Mouse (Mus musculus): ENCODE data around the gene Rftn1. TPM values are rescaled to one million over a fixed set of nuclear protein-coding genes. Genes with fewer than 3 reads are reported as not detected.
A peak's percentile ranks its signal among the peaks of the same experiment; 100 is the strongest.

Gene Rftn1
- total and polyA plus RNA-seq, 2 experiments from 2014 or later = 36.5 to 54.8 TPM

DNA sequence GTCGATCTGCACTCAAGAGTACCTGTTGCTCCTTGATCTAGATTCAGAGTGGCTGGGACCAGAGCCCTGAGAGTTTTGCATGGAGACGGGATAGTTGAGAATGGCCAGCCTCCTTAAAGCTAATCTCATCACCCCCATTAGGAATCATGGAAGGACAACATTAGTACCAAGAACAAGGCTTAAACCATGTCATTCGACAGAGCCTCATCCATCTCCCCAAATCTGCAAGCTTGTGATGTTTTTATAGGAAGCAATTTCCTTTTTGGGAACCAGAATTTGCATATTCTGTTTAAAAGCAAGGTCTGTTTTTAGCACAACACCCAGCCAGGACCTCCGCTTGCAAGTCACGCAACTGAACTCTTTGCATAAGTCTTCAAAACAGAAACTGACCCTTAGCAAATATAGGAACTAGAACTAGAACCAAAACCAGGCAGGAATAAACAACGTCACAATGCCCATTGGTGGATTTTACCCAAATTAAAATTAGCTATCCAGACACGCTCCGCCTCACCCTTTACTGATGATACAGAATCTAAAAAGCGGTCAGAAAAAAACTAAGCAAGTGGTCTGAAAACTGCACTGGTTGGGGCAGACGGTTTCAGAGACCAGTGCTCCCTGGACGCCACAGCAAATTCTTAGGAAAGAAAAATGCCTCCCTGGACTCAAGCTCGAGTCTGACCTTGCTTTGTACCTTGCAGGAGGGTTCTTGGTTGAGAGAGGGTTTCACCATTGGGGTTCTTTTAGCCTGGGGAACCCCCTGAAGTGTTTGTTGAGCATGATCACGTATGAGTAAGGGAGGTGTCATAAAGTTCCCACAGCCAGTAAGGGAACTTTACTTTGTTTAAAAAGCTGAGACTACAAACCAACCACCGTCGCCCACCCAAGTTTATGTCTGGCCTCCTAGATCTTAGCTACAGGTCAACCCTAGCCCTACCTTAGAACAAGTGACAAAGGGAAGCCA is 33.0 kb downstream of the Rftn1 start:
- no peak for ATAC-seq (ENCODE audit: insufficient read depth, low read depth)
- no peak overlapping the region for H3K9ac ChIP-seq (replicated peaks; ENCODE audit: low read depth, low read length)
- no peaks in the 10 kb centered on the region for H3K9me3 ChIP-seq (replicated peaks; ENCODE audit: control insufficient read depth, low read length)
- no peak for TF ChIP-seq EP300 (IDR thresholded peaks at IDR 0.05; ENCODE audit: low read depth)
- TF ChIP-seq CTCF (IDR thresholded peaks at IDR 0.05; ENCODE audit: low read depth) = no peak
- H3K27ac ChIP-seq (ENCODE audit: low read depth) = no peak overlapping the region
- no peaks in the 10 kb centered on the region for H3K27me3 ChIP-seq (ENCODE audit: control insufficient read depth, insufficient read depth, low read length)
- no peak overlapping the region for H3K4me2 ChIP-seq (ENCODE audit: low read depth, low read length)
- no peaks in the 10 kb centered on the region for H3K4me1 ChIP-seq (ENCODE audit: control insufficient read depth, insufficient read depth)
- H3K36me3 ChIP-seq (replicated peaks; ENCODE audit: control insufficient read depth, insufficient read depth, low read length) = 0 out of 2 replicates have a peak, but pooled peaks cover 18% of the 10 kb centered on the region
- H3K4me3 ChIP-seq (ENCODE audit: low read depth, low read length) = no peak overlapping the region
- WGBS = 90% methylated on average over 15 of the region's 15 CpGs
- no peak for DNase-seq (ENCODE audit: low spot score)

DNA sequence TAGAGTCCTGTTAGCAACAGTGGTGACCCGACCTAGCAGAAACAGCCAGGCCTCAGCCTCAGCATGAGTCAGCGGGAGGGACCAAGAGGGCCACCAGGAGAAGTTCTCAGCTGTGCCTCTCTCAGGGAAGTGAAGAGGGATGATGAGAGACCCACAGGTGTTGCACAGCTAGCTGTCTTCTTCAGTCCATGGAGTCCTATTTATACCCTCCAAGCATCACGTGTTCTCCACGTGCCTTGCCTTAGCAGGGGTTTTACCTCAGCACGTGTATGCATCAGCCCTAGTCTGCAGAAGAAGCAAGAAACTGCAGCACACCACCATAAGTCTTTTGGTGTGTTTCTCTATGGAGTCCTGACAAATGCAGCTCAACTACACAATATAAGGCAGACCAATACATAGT is 38.4 kb downstream of the Rftn1 start:
- no peaks in the 10 kb centered on the region for H3K9me3 ChIP-seq (replicated peaks; ENCODE audit: control insufficient read depth, low read length)
- no peak overlapping the region for H3K4me2 ChIP-seq (ENCODE audit: low read depth, low read length)
- no peak for TF ChIP-seq CTCF (IDR thresholded peaks at IDR 0.05; ENCODE audit: low read depth)
- TF ChIP-seq EP300 (IDR thresholded peaks at IDR 0.05; ENCODE audit: low read depth) = no peak
- no peak overlapping the region for H3K4me3 ChIP-seq (ENCODE audit: low read depth, low read length)
- H3K27ac ChIP-seq (ENCODE audit: low read depth) = no peak overlapping the region
- no peaks in the 10 kb centered on the region for H3K4me1 ChIP-seq (ENCODE audit: control insufficient read depth, insufficient read depth)
- WGBS = 88% methylated on average over 5 of the region's 5 CpGs
- no peaks in the 10 kb centered on the region for H3K27me3 ChIP-seq (ENCODE audit: control insufficient read depth, insufficient read depth, low read length)
- H3K36me3 ChIP-seq (replicated peaks; ENCODE audit: control insufficient read depth, insufficient read depth, low read length) = 0 out of 2 replicates have a peak, but pooled peaks cover 13% of the 10 kb centered on the region
- H3K9ac ChIP-seq (replicated peaks; ENCODE audit: low read depth, low read length) = no peak overlapping the region
- no peak for DNase-seq (ENCODE audit: low spot score)
- no peak for ATAC-seq (ENCODE audit: insufficient read depth, low read depth)

DNA sequence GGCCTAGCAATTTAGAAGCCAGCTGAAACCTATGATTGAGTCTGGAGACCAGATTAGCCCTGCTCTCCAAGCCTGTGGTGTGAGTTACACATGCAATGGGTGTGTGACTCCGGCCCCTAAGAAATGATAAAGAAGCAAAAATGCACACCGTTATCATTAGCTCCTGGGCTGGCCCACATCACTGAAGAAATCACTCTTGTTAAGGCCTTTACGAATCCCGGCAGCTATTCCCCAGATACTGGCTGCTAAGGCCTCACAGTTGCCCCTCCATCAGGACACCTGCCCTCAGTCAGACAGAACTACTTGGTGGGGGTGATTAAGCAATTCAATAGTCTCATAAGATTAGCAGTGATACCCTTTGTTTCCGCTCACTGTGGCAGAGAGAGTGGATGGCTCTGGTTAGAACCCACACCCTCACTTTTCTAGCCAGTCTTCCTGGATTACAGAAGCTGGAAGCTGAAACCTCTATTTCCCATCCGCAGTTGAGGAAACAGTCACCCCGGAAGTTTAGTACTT is 39.2 kb downstream of the Rftn1 start:
- Histone ChIP-seq H3K27ac (ENCODE audit: low read depth) (no peak overlapping the region), H3K27me3 (ENCODE audit: control insufficient read depth, insufficient read depth, low read length) (no peaks in the 10 kb centered on the region), H3K4me1 (ENCODE audit: control insufficient read depth, insufficient read depth) (no peaks in the 10 kb centered on the region), H3K4me2 (ENCODE audit: low read depth, low read length) (no peak overlapping the region), H3K9me3 (replicated peaks; ENCODE audit: control insufficient read depth, low read length) (no peaks in the 10 kb centered on the region), H3K9ac (replicated peaks; ENCODE audit: low read depth, low read length) (no peak overlapping the region), H3K4me3 (ENCODE audit: low read depth, low read length) (no peak overlapping the region), H3K36me3 (replicated peaks; ENCODE audit: control insufficient read depth, insufficient read depth, low read length) (peaks cover 10% of the 10 kb centered on the region)
- TF ChIP-seq EP300 (IDR thresholded peaks at IDR 0.05; ENCODE audit: low read depth) = no peak
- no peak for TF ChIP-seq CTCF (IDR thresholded peaks at IDR 0.05; ENCODE audit: low read depth)
- 78% methylated on average over 7 of the region's 7 CpGs for WGBS
- ATAC-seq (ENCODE audit: insufficient read depth, low read depth) = no peak
- DNase-seq (ENCODE audit: low spot score) = no peak

DNA sequence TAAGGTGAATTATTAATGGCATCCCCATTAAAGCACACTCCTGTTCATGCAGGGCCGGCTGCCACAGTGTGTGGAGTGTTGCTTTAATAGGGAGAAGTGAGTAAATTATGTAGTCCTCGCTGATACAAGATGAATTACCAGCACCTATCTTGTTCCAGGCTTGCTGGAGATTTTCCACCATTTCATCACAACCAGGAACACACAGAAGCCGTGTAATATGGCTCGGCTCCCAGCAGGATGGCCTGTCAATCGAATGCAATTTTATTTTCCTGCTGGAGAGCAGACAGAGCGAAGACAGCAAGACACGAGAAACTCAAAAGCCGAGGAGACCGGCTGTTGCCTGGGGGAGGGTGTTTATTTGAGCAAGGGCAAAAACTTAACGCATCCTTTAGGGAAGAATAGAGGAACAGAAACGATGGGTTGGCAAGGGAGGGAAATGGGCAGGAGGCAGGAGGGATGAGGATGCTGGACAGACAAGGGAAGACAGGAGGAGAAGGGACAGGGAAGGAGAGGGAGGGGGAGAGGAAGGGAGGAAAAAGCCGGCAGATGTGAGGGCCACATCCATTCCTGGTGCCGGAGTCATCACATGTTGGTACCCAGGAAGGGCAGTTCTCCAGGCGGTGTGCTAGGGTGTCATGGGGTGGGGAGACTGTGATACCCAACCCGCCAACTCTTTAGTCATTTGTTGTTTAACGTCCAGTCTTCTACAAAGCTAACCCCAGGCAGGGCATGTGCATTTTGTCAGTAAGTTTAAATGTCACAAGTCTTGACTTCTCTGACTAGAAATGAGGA is 39.9 kb downstream of the Rftn1 start:
- Histone ChIP-seq H3K4me1 (ENCODE audit: control insufficient read depth, insufficient read depth) (no peaks in the 10 kb centered on the region), H3K27me3 (ENCODE audit: control insufficient read depth, insufficient read depth, low read length) (no peaks in the 10 kb centered on the region), H3K9ac (replicated peaks; ENCODE audit: low read depth, low read length) (no peak overlapping the region), H3K36me3 (replicated peaks; ENCODE audit: control insufficient read depth, insufficient read depth, low read length) (peaks cover 17% of the 10 kb centered on the region), H3K27ac (ENCODE audit: low read depth) (peak overlapping the region; percentile 66), H3K4me2 (ENCODE audit: low read depth, low read length) (peak overlapping the region; percentile 44; the same call in 1 of the 2 replicates), H3K4me3 (ENCODE audit: low read depth, low read length) (no peak overlapping the region), H3K9me3 (replicated peaks; ENCODE audit: control insufficient read depth, low read length) (no peaks in the 10 kb centered on the region)
- 64% methylated on average over 16 of the region's 16 CpGs for WGBS
- no peak for TF ChIP-seq CTCF (IDR thresholded peaks at IDR 0.05; ENCODE audit: low read depth)
- no peak for TF ChIP-seq EP300 (IDR thresholded peaks at IDR 0.05; ENCODE audit: low read depth)
- ATAC-seq (ENCODE audit: insufficient read depth, low read depth) (no peak), DNase-seq (ENCODE audit: low spot score) (no peak)

DNA sequence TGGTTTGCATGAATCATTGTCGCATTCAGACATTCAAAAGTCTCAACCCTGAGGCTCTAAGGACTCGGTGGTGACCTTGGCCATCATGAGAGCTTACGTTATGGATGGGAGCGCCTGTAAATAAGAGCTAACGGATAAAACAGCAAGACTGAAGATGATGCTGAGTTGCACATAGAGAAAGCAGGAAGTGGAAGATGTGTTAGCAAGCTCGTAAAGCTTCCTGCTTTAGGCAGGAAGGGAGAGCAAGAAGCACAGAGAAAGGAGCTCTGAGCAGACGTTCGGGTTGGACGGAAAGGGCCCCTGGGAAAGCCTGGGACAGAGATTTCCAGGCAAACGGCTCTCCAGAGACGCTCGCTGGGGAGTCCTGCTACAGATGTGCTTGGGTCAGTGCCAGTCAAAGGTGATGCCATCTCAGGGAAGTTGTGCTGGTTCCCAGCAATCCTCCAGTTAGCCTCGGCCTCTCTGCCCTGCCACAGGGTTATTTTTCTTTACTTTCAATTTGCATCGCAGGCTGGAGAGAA is 40.7 kb downstream of the Rftn1 start:
- H3K27me3 ChIP-seq (ENCODE audit: control insufficient read depth, insufficient read depth, low read length) = no peaks in the 10 kb centered on the region
- peak overlapping the region; percentile 66 for H3K27ac ChIP-seq (ENCODE audit: low read depth)
- WGBS = 60% methylated on average over 14 of the region's 14 CpGs
- H3K9me3 ChIP-seq (replicated peaks; ENCODE audit: control insufficient read depth, low read length) = no peaks in the 10 kb centered on the region
- TF ChIP-seq EP300 (IDR thresholded peaks at IDR 0.05; ENCODE audit: low read depth) (no peak), CTCF (IDR thresholded peaks at IDR 0.05; ENCODE audit: low read depth) (no peak)
- H3K4me2 ChIP-seq (ENCODE audit: low read depth, low read length) = peak overlapping the region; percentile 44
- ATAC-seq (ENCODE audit: insufficient read depth, low read depth) = no peak
- no peak for DNase-seq (ENCODE audit: low spot score)
- no peaks in the 10 kb centered on the region for H3K4me1 ChIP-seq (ENCODE audit: control insufficient read depth, insufficient read depth)
- H3K36me3 ChIP-seq (replicated peaks; ENCODE audit: control insufficient read depth, insufficient read depth, low read length) = peaks cover 25% of the 10 kb centered on the region
- no peak overlapping the region for H3K9ac ChIP-seq (replicated peaks; ENCODE audit: low read depth, low read length)
- H3K4me3 ChIP-seq (ENCODE audit: low read depth, low read length) = no peak overlapping the region

Data from heart, postnatal 0 days (tissue).